Mouse (Mus musculus) heart, embryonic 15.5 days (tissue): ENCODE measurements around the gene Krt32. TPM values are rescaled to one million over a fixed set of nuclear protein-coding genes. Genes with fewer than 3 reads are reported as not detected.

Experiments used
- ATAC-seq: fragments of 200-750 bp; cut with Nextera tagmentation; replicated peaks from 2 replicates; pipeline ENCODE4 v1.8.0; 2017; ENCODE audit warnings: low read depth, moderate TSS enrichment; ENCODE audit not compliant: insufficient number of reproducible peaks, insufficient read depth, low FRiP score
- H3K27ac ChIP-seq: fragments of 300-500 bp; sonication (generic); 2 replicates; pipeline ENCODE4 v1.5.1; 2015; ENCODE audit warnings: mild to moderate bottlenecking, inconsistent platforms
- H3K27me3 ChIP-seq: fragments of 300-500 bp; sonication (generic); 2 replicates; pipeline ENCODE4 v1.6.1; 2015; ENCODE audit warnings: inconsistent platforms
- H3K36me3 ChIP-seq: fragments of 300-500 bp; sonication (generic); 2 replicates; pipeline ENCODE4 v1.6.1; 2015; ENCODE audit warnings: mild to moderate bottlenecking, inconsistent platforms
- H3K4me1 ChIP-seq: fragments of 300-500 bp; sonication (generic); replicated peaks from 2 replicates; pipeline ENCODE4 v1.6.1; 2015; ENCODE audit warnings: inconsistent platforms
- H3K4me2 ChIP-seq: fragments of 300-500 bp; sonication (generic); 2 replicates; pipeline ENCODE4 v1.6.1; 2015; ENCODE audit warnings: inconsistent platforms, mild to moderate bottlenecking, moderate library complexity
- H3K4me3 ChIP-seq: fragments of 300-500 bp; sonication (generic); 2 replicates; pipeline ENCODE4 v1.5.1; 2015; ENCODE audit warnings: mild to moderate bottlenecking, inconsistent platforms
- H3K9ac ChIP-seq: fragments of 300-500 bp; sonication (generic); 2 replicates; pipeline ENCODE4 v1.6.1; 2015; ENCODE audit warnings: mild to moderate bottlenecking, inconsistent platforms
- H3K9me3 ChIP-seq: fragments of 300-500 bp; sonication (generic); replicated peaks from 2 replicates; pipeline ENCODE4 v1.6.1; 2016; ENCODE audit warnings: inconsistent platforms
- WGBS: fragments of 180-500 bp; shearing (Covaris S2); methylation state at CpG from one replicate; pipeline ENCODE4 v1.1.7; 2015; ENCODE audit warnings: mixed read lengths; 5-methylcytosine and 5-hydroxymethylcytosine counted together
- polyA plus RNA-seq: library from polyadenylated mRNA; unstranded; fragments of >200 nt; fragmentation: Nextera tagmentation; extraction: Ambion mirVana; gene quantifications from 2 replicates; pipeline ENCODE4 v1.2.1, GENCODE M21; 2015

Gene Krt32
- polyA plus RNA-seq, result not detected in 2 replicates

DNA sequence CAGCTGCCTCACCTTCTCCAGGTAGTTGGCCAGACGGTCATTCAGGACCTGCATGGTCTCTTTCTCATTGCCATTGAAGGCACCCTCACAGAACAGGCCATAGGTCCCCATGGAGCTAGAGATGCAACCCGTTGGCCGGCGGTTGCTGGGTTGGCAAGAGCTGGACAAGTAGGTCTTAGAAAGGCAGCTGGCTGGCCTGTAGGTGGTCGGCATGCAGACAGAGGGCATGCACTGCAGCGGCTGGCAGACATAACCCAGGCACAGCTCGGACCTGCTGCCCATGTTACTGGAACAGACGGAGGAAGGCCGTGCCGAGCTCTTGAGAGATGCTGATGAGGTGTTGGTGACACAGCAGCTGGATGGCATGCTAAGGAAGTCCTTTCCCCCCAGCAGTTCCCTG lies at the start of gene Krt32:
Gene Krt32, minus strand, starts transcription at position 366 of the 400 bp plus-strand sequence.
- H3K4me2 ChIP-seq, result no peak within 1 kb of the TSS
- H3K27me3 ChIP-seq, result no peaks in the 10 kb centered on the region
- H3K9ac ChIP-seq, result no peak within 1 kb of the TSS
- no peak within 1 kb of the TSS for H3K4me3 ChIP-seq
- no peaks in the 10 kb centered on the region for H3K36me3 ChIP-seq
- no peaks in the 10 kb centered on the region for H3K9me3 ChIP-seq
- H3K27ac ChIP-seq, result no peak within 1 kb of the TSS
- H3K4me1 ChIP-seq, result no peaks in the 10 kb centered on the region
- ATAC-seq, result no peak
- 81% methylated on average over 10 of the region's 10 CpGs for WGBS

DNA sequence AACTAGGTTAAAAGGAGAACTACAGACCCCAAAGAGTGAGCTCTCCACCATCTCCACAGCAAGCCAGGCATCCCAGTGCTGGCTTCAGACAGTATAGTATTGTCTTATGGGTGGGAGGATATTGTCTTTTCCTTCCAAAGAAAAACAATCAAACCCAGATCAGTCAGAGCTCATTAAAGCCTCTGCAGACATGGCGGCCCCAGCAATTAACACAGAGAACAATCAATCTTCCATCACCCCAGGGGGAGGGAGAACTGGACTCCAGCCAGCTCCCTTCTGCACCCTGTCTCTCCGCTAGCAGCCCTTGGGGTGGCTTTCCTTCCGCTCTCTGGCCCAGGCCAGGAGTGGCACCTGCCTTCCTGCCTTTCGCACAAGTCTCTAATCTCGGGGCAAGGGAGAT lies 49.7 kb upstream of the Krt32 start:
- Histone ChIP-seq H3K36me3 (no peaks in the 10 kb centered on the region), H3K27me3 (peaks cover 18% of the 10 kb centered on the region; the same call in 1 of the 2 replicates), H3K4me1 (0 out of 2 replicates have a peak, but pooled peaks cover 3% of the 10 kb centered on the region), H3K4me3 (no peak overlapping the region), H3K9me3 (no peaks in the 10 kb centered on the region), H3K27ac (no peak overlapping the region), H3K9ac (no peak overlapping the region), H3K4me2 (no peak overlapping the region)
- no peak for ATAC-seq
- WGBS, result 43% methylated on average over 5 of the region's 5 CpGs

- H3K9ac ChIP-seq, result no peak overlapping the region
- H3K36me3 ChIP-seq, result no peaks in the 10 kb centered on the region
- peaks cover 25% of the 10 kb centered on the region for H3K27me3 ChIP-seq
- H3K4me3 ChIP-seq, result no peak overlapping the region
- H3K9me3 ChIP-seq, result no peaks in the 10 kb centered on the region
- 0 out of 2 replicates have a peak, but pooled peaks cover 3% of the 10 kb centered on the region for H3K4me1 ChIP-seq
- ATAC-seq, result no peak
- H3K4me2 ChIP-seq, result no peak overlapping the region
- no peak overlapping the region for H3K27ac ChIP-seq
- WGBS, result 18% methylated on average over 5 of the region's 5 CpGs
These were observed 48.5 kb upstream of the Krt32 start for GRCm38 (mm10) chr11:100136559-100136958.

DNA sequence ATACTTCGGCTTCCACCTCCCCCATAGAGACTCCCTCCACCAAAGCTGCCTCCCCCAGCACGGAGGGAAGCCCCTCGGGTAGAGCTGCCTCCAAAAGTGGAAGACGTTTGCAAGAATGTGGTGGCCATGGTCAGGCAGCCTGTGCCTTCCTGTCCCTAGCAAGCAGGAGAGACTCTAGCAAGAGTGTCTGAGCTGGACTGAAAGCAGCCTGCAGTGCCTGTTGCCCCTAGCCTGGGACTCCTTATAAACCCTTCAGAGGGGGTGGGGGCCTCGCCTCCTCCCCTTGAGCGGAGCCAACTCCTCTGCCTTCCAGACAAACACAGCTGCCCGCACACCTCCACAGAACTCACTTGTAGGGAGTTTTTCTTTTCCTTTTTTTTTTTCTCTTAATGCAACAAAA lies 47.7 kb upstream of the Krt32 start, which contains the start of gene Krt15:
Gene Krt15, minus strand, starts transcription at position 198 of the 400 bp plus-strand sequence.
- H3K27ac ChIP-seq, result no peak within 1 kb of the TSS
- 0 out of 2 replicates have a peak, but pooled peaks cover 3% of the 10 kb centered on the region for H3K4me1 ChIP-seq
- no peak within 1 kb of the TSS for H3K4me2 ChIP-seq
- 54% methylated on average over 7 of the region's 7 CpGs for WGBS
- no peak within 1 kb of the TSS for H3K4me3 ChIP-seq
- no peaks in the 10 kb centered on the region for H3K36me3 ChIP-seq
- H3K9ac ChIP-seq, result no peak within 1 kb of the TSS
- H3K27me3 ChIP-seq, result peaks cover 28% of the 10 kb centered on the region
- H3K9me3 ChIP-seq, result no peaks in the 10 kb centered on the region
- ATAC-seq, result no peak

- no peak overlapping the region for H3K9ac ChIP-seq
- no peak overlapping the region for H3K27ac ChIP-seq
- no peaks in the 10 kb centered on the region for H3K9me3 ChIP-seq
- no peak overlapping the region for H3K4me2 ChIP-seq
- WGBS, result 74% methylated on average over 7 of the region's 7 CpGs
- no peak for ATAC-seq
- H3K4me3 ChIP-seq, result no peak overlapping the region
- H3K27me3 ChIP-seq, result no peaks in the 10 kb centered on the region
- H3K36me3 ChIP-seq, result no peaks in the 10 kb centered on the region
- 0 out of 2 replicates have a peak, but pooled peaks cover 4% of the 10 kb centered on the region for H3K4me1 ChIP-seq
These were observed 36.9 kb upstream of the Krt32 start for GRCm38 (mm10) chr11:100124901-100125300.

DNA sequence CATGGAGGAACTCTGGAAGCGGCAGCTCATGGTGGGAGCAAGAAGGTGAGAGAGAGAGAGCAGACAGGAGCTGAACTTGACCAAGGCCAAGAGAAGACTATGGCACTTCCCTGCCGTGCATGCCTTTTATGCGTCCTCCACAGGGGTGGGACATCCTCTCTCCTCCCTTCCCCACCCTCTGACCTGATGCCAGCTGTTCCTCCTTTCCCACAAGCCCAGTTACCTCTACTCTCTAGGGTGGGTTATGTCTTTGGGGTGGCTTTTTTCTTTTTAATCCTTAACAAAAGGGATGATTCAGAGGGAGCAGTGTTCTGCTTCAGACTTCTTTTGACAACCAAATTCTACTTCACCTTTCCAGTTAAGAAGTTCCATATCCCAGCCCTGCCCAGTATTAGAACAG lies 33.4 kb upstream of the Krt32 start, which contains the start of gene Krt13:
Gene Krt13, minus strand, starts transcription at position 101 of the 400 bp plus-strand sequence.
- Histone ChIP-seq H3K27ac (no peak within 1 kb of the TSS), H3K27me3 (no peaks in the 10 kb centered on the region), H3K4me3 (no peak within 1 kb of the TSS), H3K4me1 (0 out of 2 replicates have a peak, but pooled peaks cover 4% of the 10 kb centered on the region), H3K9ac (no peak within 1 kb of the TSS), H3K9me3 (no peaks in the 10 kb centered on the region), H3K36me3 (no peaks in the 10 kb centered on the region), H3K4me2 (no peak within 1 kb of the TSS)
- ATAC-seq, result no peak
- WGBS, result 76% methylated on average over 3 of the region's 3 CpGs

GRCm38 (mm10) chr11:100120331-100120730 lies 32.3 kb upstream of the Krt32 start:
- no peaks in the 10 kb centered on the region for H3K36me3 ChIP-seq
- no peak overlapping the region for H3K9ac ChIP-seq
- H3K27ac ChIP-seq, result no peak overlapping the region
- ATAC-seq, result no peak
- no peak overlapping the region for H3K4me2 ChIP-seq
- WGBS, result 41% methylated on average over 5 of the region's 5 CpGs
- no peaks in the 10 kb centered on the region for H3K27me3 ChIP-seq
- 0 out of 2 replicates have a peak, but pooled peaks cover 4% of the 10 kb centered on the region for H3K4me1 ChIP-seq
- no peak overlapping the region for H3K4me3 ChIP-seq
- no peaks in the 10 kb centered on the region for H3K9me3 ChIP-seq

GRCm38 (mm10) chr11:100113742-100114029 lies 25.7 kb upstream of the Krt32 start:
- Histone ChIP-seq H3K4me1 (no peaks in the 10 kb centered on the region), H3K9me3 (no peaks in the 10 kb centered on the region), H3K4me3 (no peak overlapping the region), H3K36me3 (no peaks in the 10 kb centered on the region), H3K27ac (no peak overlapping the region), H3K27me3 (no peaks in the 10 kb centered on the region), H3K4me2 (no peak overlapping the region), H3K9ac (no peak overlapping the region)
- no peak for ATAC-seq
- 80% methylated on average over 2 of the region's 2 CpGs for WGBS

DNA sequence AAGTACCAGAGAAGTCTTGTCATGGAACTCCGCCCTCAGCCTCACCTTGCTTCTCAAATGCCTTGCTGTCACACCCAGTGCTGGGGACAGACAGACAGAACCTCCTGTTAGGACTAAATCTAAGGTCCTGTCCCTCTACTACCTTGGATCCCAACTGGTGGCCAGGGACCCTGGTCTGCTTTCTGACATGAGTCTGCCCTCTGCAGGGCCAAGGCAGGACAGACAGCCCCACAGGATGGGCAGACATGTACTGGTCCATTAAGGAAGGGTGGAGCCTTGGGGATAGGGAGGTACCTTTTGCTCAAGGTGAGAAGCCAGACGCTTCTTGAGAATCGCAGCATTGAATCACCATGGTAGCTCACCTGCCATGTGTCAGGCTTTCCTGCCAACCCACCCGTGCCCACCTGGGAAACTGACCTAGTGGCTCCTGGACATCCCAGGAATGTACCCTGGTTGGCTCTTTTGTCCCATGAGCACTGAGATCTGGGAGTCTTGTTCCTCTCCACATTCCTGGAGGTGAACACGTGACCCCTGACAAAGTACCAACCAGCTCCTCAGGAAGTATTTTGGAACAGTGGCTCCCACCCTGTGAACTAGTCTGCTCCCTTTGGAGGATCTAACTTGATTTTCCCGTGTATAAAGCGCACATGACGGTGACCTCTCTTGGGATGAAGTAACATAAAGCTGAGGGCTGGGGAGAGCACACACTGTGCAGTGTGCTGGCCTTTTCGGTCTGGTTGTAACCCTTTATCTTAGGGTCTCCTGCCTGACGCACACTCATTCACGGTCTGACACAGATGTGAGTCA lies 25.1 kb upstream of the Krt32 start:
- H3K9ac ChIP-seq, result no peak overlapping the region
- H3K36me3 ChIP-seq, result no peaks in the 10 kb centered on the region
- no peak overlapping the region for H3K27ac ChIP-seq
- no peak overlapping the region for H3K4me3 ChIP-seq
- no peak overlapping the region for H3K4me2 ChIP-seq
- WGBS, result 67% methylated on average over 11 of the region's 11 CpGs
- no peaks in the 10 kb centered on the region for H3K27me3 ChIP-seq
- ATAC-seq, result no peak
- no peaks in the 10 kb centered on the region for H3K4me1 ChIP-seq
- H3K9me3 ChIP-seq, result no peaks in the 10 kb centered on the region

GRCm38 (mm10) chr11:100105576-100106122 lies 17.6 kb upstream of the Krt32 start, which contains the start of gene Krt36:
Gene Krt36, minus strand, starts transcription at chr11:100105626.
- Histone ChIP-seq H3K27ac (no peak within 1 kb of the TSS), H3K4me1 (no peaks in the 10 kb centered on the region), H3K4me2 (no peak within 1 kb of the TSS), H3K4me3 (no peak within 1 kb of the TSS), H3K9me3 (no peaks in the 10 kb centered on the region), H3K9ac (no peak within 1 kb of the TSS), H3K36me3 (no peaks in the 10 kb centered on the region), H3K27me3 (no peaks in the 10 kb centered on the region)
- 82% methylated on average over 6 of the region's 6 CpGs for WGBS
- ATAC-seq, result no peak

- ATAC-seq, result no peak
- WGBS, result 49% methylated on average over 15 of the region's 15 CpGs
- H3K9me3 ChIP-seq, result no peaks in the 10 kb centered on the region
These were observed 14.8 kb upstream of the Krt32 start for GRCm38 (mm10) chr11:100102693-100103429.

More at GRCm38 (mm10) chr11:100102693-100103429, 14.8 kb upstream of the Krt32 start:
- Histone ChIP-seq H3K27ac (no peak overlapping the region), H3K4me3 (no peak overlapping the region), H3K36me3 (no peaks in the 10 kb centered on the region), H3K4me1 (no peaks in the 10 kb centered on the region), H3K27me3 (no peaks in the 10 kb centered on the region), H3K4me2 (no peak overlapping the region), H3K9ac (no peak overlapping the region)
